Mouse (Mus musculus): Measurements from ENCODE around the gene Tbc1d23. TPM values are rescaled to one million over a fixed set of nuclear protein-coding genes. Genes with fewer than 3 reads are reported as not detected.

Gene Tbc1d23
- polyA plus RNA-seq, 1 experiment from 2014 or later = 34.7 TPM

GRCm38 (mm10) chr16:57259356-57260083, 28.2 kb upstream of the Tbc1d23 start:
- no peak overlapping the region for H3K4me3 ChIP-seq (ENCODE audit: low read depth, low read length)
- H3K27ac ChIP-seq (ENCODE audit: low read length) = no peak overlapping the region
- H3K27me3 ChIP-seq (ENCODE audit: control insufficient read depth, insufficient read depth, low read depth, low read length) = no peaks in the 10 kb centered on the region
- H3K4me1 ChIP-seq (ENCODE audit: control insufficient read depth, insufficient read depth, low read length) = no peaks in the 10 kb centered on the region
- WGBS = 88% methylated on average over 13 of the region's 13 CpGs
- H3K4me2 ChIP-seq (ENCODE audit: low read length) = no peak overlapping the region
- H3K36me3 ChIP-seq (ENCODE audit: control insufficient read depth, insufficient read depth, low read length) = no peaks in the 10 kb centered on the region
- no peaks in the 10 kb centered on the region; the same call in 1 of the 2 replicates for H3K9me3 ChIP-seq (replicated peaks; ENCODE audit: control insufficient read depth, low read length, poor library complexity, severe bottlenecking)
- ATAC-seq = no peak
- H3K9ac ChIP-seq (ENCODE audit: low read depth, low read length) = no peak overlapping the region

GRCm38 (mm10) chr16:57251589-57252421, 20.5 kb upstream of the Tbc1d23 start:
- no peaks in the 10 kb centered on the region for H3K9me3 ChIP-seq (replicated peaks; ENCODE audit: control insufficient read depth, low read length, poor library complexity, severe bottlenecking)
- no peak overlapping the region for H3K27ac ChIP-seq (ENCODE audit: low read length)
- H3K4me3 ChIP-seq (ENCODE audit: low read depth, low read length) = no peak overlapping the region
- no peaks in the 10 kb centered on the region for H3K27me3 ChIP-seq (ENCODE audit: control insufficient read depth, insufficient read depth, low read depth, low read length)
- 40% methylated on average over 7 of the region's 7 CpGs for WGBS
- no peak overlapping the region for H3K9ac ChIP-seq (ENCODE audit: low read depth, low read length)
- no peaks in the 10 kb centered on the region for H3K4me1 ChIP-seq (ENCODE audit: control insufficient read depth, insufficient read depth, low read length)
- no peak for ATAC-seq
- H3K36me3 ChIP-seq (ENCODE audit: control insufficient read depth, insufficient read depth, low read length) = no peaks in the 10 kb centered on the region
- no peak overlapping the region for H3K4me2 ChIP-seq (ENCODE audit: low read length)

- WGBS = 87% methylated on average over 4 of the region's 4 CpGs
- no peak overlapping the region for H3K4me2 ChIP-seq (ENCODE audit: low read length)
- H3K4me1 ChIP-seq (ENCODE audit: control insufficient read depth, insufficient read depth, low read length) = no peaks in the 10 kb centered on the region
- no peak overlapping the region for H3K4me3 ChIP-seq (ENCODE audit: low read depth, low read length)
- H3K9ac ChIP-seq (ENCODE audit: low read depth, low read length) = no peak overlapping the region
- H3K9me3 ChIP-seq (replicated peaks; ENCODE audit: control insufficient read depth, low read length, poor library complexity, severe bottlenecking) = no peaks in the 10 kb centered on the region
- no peak for ATAC-seq
- no peaks in the 10 kb centered on the region for H3K27me3 ChIP-seq (ENCODE audit: control insufficient read depth, insufficient read depth, low read depth, low read length)
- no peak overlapping the region for H3K27ac ChIP-seq (ENCODE audit: low read length)
- no peaks in the 10 kb centered on the region for H3K36me3 ChIP-seq (ENCODE audit: control insufficient read depth, insufficient read depth, low read length)
Measured at GRCm38 (mm10) chr16:57250991-57251390, 19.7 kb upstream of the Tbc1d23 start.

- Histone ChIP-seq H3K27ac (ENCODE audit: low read length) (no peak overlapping the region), H3K4me3 (ENCODE audit: low read depth, low read length) (no peak overlapping the region), H3K9ac (ENCODE audit: low read depth, low read length) (no peak overlapping the region), H3K36me3 (ENCODE audit: control insufficient read depth, insufficient read depth, low read length) (no peaks in the 10 kb centered on the region), H3K27me3 (ENCODE audit: control insufficient read depth, insufficient read depth, low read depth, low read length) (no peaks in the 10 kb centered on the region), H3K4me2 (ENCODE audit: low read length) (no peak overlapping the region), H3K4me1 (ENCODE audit: control insufficient read depth, insufficient read depth, low read length) (no peaks in the 10 kb centered on the region), H3K9me3 (replicated peaks; ENCODE audit: control insufficient read depth, low read length, poor library complexity, severe bottlenecking) (no peaks in the 10 kb centered on the region)
- 91% methylated on average over 4 of the region's 4 CpGs for WGBS
- no peak for ATAC-seq
Measured at GRCm38 (mm10) chr16:57247464-57247863, 16.2 kb upstream of the Tbc1d23 start.

- H3K9me3 ChIP-seq (replicated peaks; ENCODE audit: control insufficient read depth, low read length, poor library complexity, severe bottlenecking) = no peaks in the 10 kb centered on the region
- no peak for ATAC-seq
Measured at GRCm38 (mm10) chr16:57246596-57246995, 15.3 kb upstream of the Tbc1d23 start.

GRCm38 (mm10) chr16:57243858-57244248, 12.5 kb upstream of the Tbc1d23 start:
- Histone ChIP-seq H3K36me3 (ENCODE audit: control insufficient read depth, insufficient read depth, low read length) (no peaks in the 10 kb centered on the region), H3K9me3 (replicated peaks; ENCODE audit: control insufficient read depth, low read length, poor library complexity, severe bottlenecking) (no peaks in the 10 kb centered on the region), H3K9ac (ENCODE audit: low read depth, low read length) (no peak overlapping the region), H3K27me3 (ENCODE audit: control insufficient read depth, insufficient read depth, low read depth, low read length) (no peaks in the 10 kb centered on the region), H3K27ac (ENCODE audit: low read length) (no peak overlapping the region), H3K4me1 (ENCODE audit: control insufficient read depth, insufficient read depth, low read length) (no peaks in the 10 kb centered on the region), H3K4me3 (ENCODE audit: low read depth, low read length) (no peak overlapping the region), H3K4me2 (ENCODE audit: low read length) (no peak overlapping the region)
- 11% methylated on average over 6 of the region's 6 CpGs for WGBS
- peak; percentile 88 for ATAC-seq

More at GRCm38 (mm10) chr16:57246596-57246995, 15.3 kb upstream of the Tbc1d23 start:
- Histone ChIP-seq H3K27me3 (ENCODE audit: control insufficient read depth, insufficient read depth, low read depth, low read length) (no peaks in the 10 kb centered on the region), H3K4me3 (ENCODE audit: low read depth, low read length) (no peak overlapping the region), H3K4me1 (ENCODE audit: control insufficient read depth, insufficient read depth, low read length) (no peaks in the 10 kb centered on the region), H3K9ac (ENCODE audit: low read depth, low read length) (no peak overlapping the region), H3K36me3 (ENCODE audit: control insufficient read depth, insufficient read depth, low read length) (no peaks in the 10 kb centered on the region), H3K4me2 (ENCODE audit: low read length) (no peak overlapping the region), H3K27ac (ENCODE audit: low read length) (no peak overlapping the region)
- 95% methylated on average over 3 of the region's 3 CpGs for WGBS

- H3K4me3 ChIP-seq (ENCODE audit: low read depth, low read length) = no peak overlapping the region
- H3K27ac ChIP-seq (ENCODE audit: low read length) = no peak overlapping the region
- H3K36me3 ChIP-seq (ENCODE audit: control insufficient read depth, insufficient read depth, low read length) = no peaks in the 10 kb centered on the region
- H3K27me3 ChIP-seq (ENCODE audit: control insufficient read depth, insufficient read depth, low read depth, low read length) = no peaks in the 10 kb centered on the region
- no peak overlapping the region for H3K4me2 ChIP-seq (ENCODE audit: low read length)
- ATAC-seq = no peak
- WGBS = 65% methylated on average over 10 of the region's 10 CpGs
- H3K9me3 ChIP-seq (replicated peaks; ENCODE audit: control insufficient read depth, low read length, poor library complexity, severe bottlenecking) = no peaks in the 10 kb centered on the region
- no peak overlapping the region for H3K9ac ChIP-seq (ENCODE audit: low read depth, low read length)
- no peaks in the 10 kb centered on the region for H3K4me1 ChIP-seq (ENCODE audit: control insufficient read depth, insufficient read depth, low read length)
Measured at GRCm38 (mm10) chr16:57243205-57243857, 12.0 kb upstream of the Tbc1d23 start.

GRCm38 (mm10) chr16:57242857-57243204, 11.5 kb upstream of the Tbc1d23 start:
- WGBS = 90% methylated on average over 5 of the region's 5 CpGs
- no peak for ATAC-seq
- Histone ChIP-seq H3K27me3 (ENCODE audit: control insufficient read depth, insufficient read depth, low read depth, low read length) (no peaks in the 10 kb centered on the region), H3K4me3 (ENCODE audit: low read depth, low read length) (no peak overlapping the region), H3K9me3 (replicated peaks; ENCODE audit: control insufficient read depth, low read length, poor library complexity, severe bottlenecking) (no peaks in the 10 kb centered on the region), H3K36me3 (ENCODE audit: control insufficient read depth, insufficient read depth, low read length) (no peaks in the 10 kb centered on the region), H3K4me1 (ENCODE audit: control insufficient read depth, insufficient read depth, low read length) (no peaks in the 10 kb centered on the region), H3K4me2 (ENCODE audit: low read length) (no peak overlapping the region), H3K9ac (ENCODE audit: low read depth, low read length) (no peak overlapping the region), H3K27ac (ENCODE audit: low read length) (no peak overlapping the region)
